Mouse (Mus musculus) liver, embryonic 14.5 days (tissue): Measurements from ENCODE around the gene Krtap5-1. TPM values are rescaled to one million over a fixed set of nuclear protein-coding genes. Genes with fewer than 3 reads are reported as not detected.
A peak's percentile ranks its signal among the peaks of the same experiment; 100 is the strongest.
"Not testable (repeated sequence)": the region's sequence is repeated elsewhere in the genome, so short reads cannot be mapped to it uniquely, and the experiment has no call there.

Experiments used
- ATAC-seq: fragments of 200-750 bp; cut with Nextera tagmentation; 2 replicates; pipeline ENCODE4 v1.8.0; 2017; ENCODE audit warnings: moderate number of reproducible peaks, mild to moderate bottlenecking, moderate library complexity; ENCODE audit not compliant: insufficient read depth
- DNase-seq, 3 experiments: peaks; one replicate each; pipeline ENCODE4 v3.0.0-alpha.2; 2012 to 2013; ENCODE audit warnings: low read depth in 3 of 3, low spot score in 3 of 3
- H3K27ac ChIP-seq: fragments of 300-500 bp; sonication (generic); 2 replicates; pipeline ENCODE4 v1.5.1; 2014; ENCODE audit warnings: moderate library complexity, mild to moderate bottlenecking, control low read depth, inconsistent platforms
- H3K27me3 ChIP-seq: fragments of 300-500 bp; sonication (generic); 2 replicates; pipeline ENCODE4 v1.6.1; 2014; ENCODE audit warnings: mild to moderate bottlenecking, low read length, moderate library complexity; ENCODE audit not compliant: control insufficient read depth, insufficient read depth
- H3K36me3 ChIP-seq: fragments of 300-500 bp; sonication (generic); replicated peaks from 2 replicates; pipeline ENCODE4 v1.6.1; 2014; ENCODE audit warnings: low read depth; ENCODE audit not compliant: control insufficient read depth, insufficient read depth
- H3K4me1 ChIP-seq, 2 experiments: fragments of 200-500 bp in 1 of 2; fragments of 300-500 bp in 1 of 2; sonication (generic) in 1 of 2; replicated peaks; 2 replicates each; pipeline ENCODE4 v1.6.1; 2012 to 2014; ENCODE audit warnings: antibody characterized with exemption in 1 of 2, inconsistent platforms in 1 of 2, low read length in 1 of 2; ENCODE audit not compliant: control insufficient read depth in 2 of 2, insufficient read depth in 2 of 2
- H3K4me2 ChIP-seq: fragments of 300-500 bp; sonication (generic); 2 replicates; pipeline ENCODE4 v1.6.1; 2014; ENCODE audit warnings: low read depth, mild to moderate bottlenecking, control low read depth, moderate library complexity
- H3K4me3 ChIP-seq, 2 experiments: fragments of 200-500 bp in 1 of 2; fragments of 300-500 bp in 1 of 2; sonication (generic) in 1 of 2; 2 replicates each; pipeline ENCODE4 v1.5.1; 2012 to 2014; ENCODE audit warnings: low read depth in 2 of 2, low read length in 2 of 2, mild to moderate bottlenecking in 2 of 2, control low read depth in 1 of 2, inconsistent platforms in 1 of 2, moderate library complexity in 1 of 2; ENCODE audit not compliant: insufficient read depth in 1 of 2
- H3K9ac ChIP-seq: fragments of 300-500 bp; sonication (generic); replicated peaks from 2 replicates; pipeline ENCODE4 v1.6.1; 2014; ENCODE audit warnings: mild to moderate bottlenecking, control low read depth, moderate library complexity
- H3K9me3 ChIP-seq: fragments of 300-500 bp; sonication (generic); 2 replicates; pipeline ENCODE4 v1.6.1; 2016; ENCODE audit warnings: low read length, mixed read lengths; ENCODE audit not compliant: control insufficient read depth
- CTCF ChIP-seq: IDR thresholded peaks from 2 replicates; pipeline ENCODE4 v1.5.1; 2016; ENCODE audit warnings: antibody characterized with exemption, low read depth, control low read depth
- EP300 ChIP-seq: IDR thresholded peaks from 2 replicates; pipeline ENCODE4 v1.6.1; 2016; ENCODE audit warnings: antibody characterized with exemption, low read depth
- WGBS: fragments of 180-500 bp; shearing (Covaris S2); extraction: QIAGEN DNeasy Blood & Tissue Kit; methylation state at CpG from one replicate; pipeline ENCODE4 v1.1.7; 2014; ENCODE audit not compliant: insufficient replicate concordance; 5-methylcytosine and 5-hydroxymethylcytosine counted together
- polyA plus RNA-seq, 2 experiments: library from polyadenylated mRNA; depleted of rRNA in 1 of 2; stranded (reverse) in 1 of 2; unstranded in 1 of 2; fragments of >200 nt; fragmentation: Nextera tagmentation in 1 of 2; extraction: Ambion mirVana in 1 of 2; gene quantifications; 2 replicates each; pipeline versions ENCODE4 v1.2.1 to v1.2.3; 2012 to 2014

Gene Krtap5-1
- polyA plus RNA-seq, 2 experiments, result not detected

- ATAC-seq, result peak; percentile 58
- WGBS, result 0% methylated on average over 3 of the region's 3 CpGs
Measured at GRCm38 (mm10) chr7:142334246-142334645, 37.3 kb upstream of the Krtap5-1 start.

DNA sequence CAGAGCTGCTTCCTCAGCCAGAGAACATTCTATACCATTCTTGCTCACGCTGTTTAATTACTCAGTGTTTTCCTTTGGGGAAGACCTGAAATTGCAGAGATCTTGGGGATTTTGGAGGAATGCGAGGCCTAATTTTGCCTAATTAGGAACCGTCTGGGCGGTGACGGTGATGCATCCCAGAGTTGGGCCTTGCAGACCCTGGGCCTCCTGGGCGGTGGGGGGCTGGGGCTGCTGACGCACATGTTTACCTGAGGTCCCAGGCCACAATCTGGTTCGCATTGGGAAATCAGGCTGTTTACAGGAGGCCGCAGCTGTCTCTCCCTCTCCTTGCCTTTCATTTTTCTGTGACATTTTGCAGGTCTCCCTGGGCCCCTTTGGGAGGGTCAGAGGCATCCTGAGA, 35.8 kb upstream of the Krtap5-1 start:
- H3K4me3 ChIP-seq, ATAC-seq, H3K36me3 ChIP-seq, DNase-seq, H3K9me3 ChIP-seq, H3K27ac ChIP-seq, H3K4me2 ChIP-seq, H3K9ac ChIP-seq, H3K27me3 ChIP-seq: not testable (repeated sequence)
- WGBS, result 92% methylated on average over 3 of the region's 9 CpGs
- H3K4me1 ChIP-seq, result peaks cover 12 to 18% of the 10 kb centered on the region in 2 experiments

More at GRCm38 (mm10) chr7:142334246-142334645, 37.3 kb upstream of the Krtap5-1 start:
- Histone ChIP-seq H3K36me3 (no peaks in the 10 kb centered on the region), H3K9me3 (no peaks in the 10 kb centered on the region), H3K4me3 (no peak overlapping the region), H3K4me2 (no peak overlapping the region), H3K27me3 (no peaks in the 10 kb centered on the region), H3K4me1 (peaks cover 12 to 18% of the 10 kb centered on the region in 2 experiments), H3K9ac (no peak overlapping the region), H3K27ac (no peak overlapping the region)
- TF ChIP-seq CTCF, result peak; percentile 99
- no peak for TF ChIP-seq EP300
- DNase-seq, result peak; percentile 65 to 76 (median 69)

- ATAC-seq (peak; percentile 46; the same call in 1 of the 2 replicates), DNase-seq (no peak)
- Histone ChIP-seq H3K9ac (no peak overlapping the region), H3K4me1 (peaks cover 12 to 18% of the 10 kb centered on the region in 2 experiments), H3K4me3 (no peak overlapping the region), H3K27ac (no peak overlapping the region), H3K27me3 (no peaks in the 10 kb centered on the region), H3K36me3 (no peaks in the 10 kb centered on the region), H3K9me3 (no peaks in the 10 kb centered on the region), H3K4me2 (no peak overlapping the region)
- WGBS, result 17% methylated on average over 4 of the region's 4 CpGs
- TF ChIP-seq EP300 (no peak), CTCF (no peak)
Measured at GRCm38 (mm10) chr7:142331281-142331680, 34.4 kb upstream of the Krtap5-1 start.

- DNase-seq, result no peak
- peak; percentile 69 for ATAC-seq
- Histone ChIP-seq H3K36me3 (no peaks in the 10 kb centered on the region), H3K4me2 (no peak overlapping the region), H3K27me3 (no peaks in the 10 kb centered on the region), H3K4me3 (no peak overlapping the region), H3K9me3 (no peaks in the 10 kb centered on the region), H3K9ac (no peak overlapping the region), H3K27ac (no peak overlapping the region), H3K4me1 (peaks cover 12 to 18% of the 10 kb centered on the region in 2 experiments)
- TF ChIP-seq EP300 (peak; percentile 39), CTCF (no peak)
- WGBS, result 44% methylated on average over 9 of the region's 9 CpGs
Measured at GRCm38 (mm10) chr7:142330271-142330724, 33.4 kb upstream of the Krtap5-1 start.

DNA sequence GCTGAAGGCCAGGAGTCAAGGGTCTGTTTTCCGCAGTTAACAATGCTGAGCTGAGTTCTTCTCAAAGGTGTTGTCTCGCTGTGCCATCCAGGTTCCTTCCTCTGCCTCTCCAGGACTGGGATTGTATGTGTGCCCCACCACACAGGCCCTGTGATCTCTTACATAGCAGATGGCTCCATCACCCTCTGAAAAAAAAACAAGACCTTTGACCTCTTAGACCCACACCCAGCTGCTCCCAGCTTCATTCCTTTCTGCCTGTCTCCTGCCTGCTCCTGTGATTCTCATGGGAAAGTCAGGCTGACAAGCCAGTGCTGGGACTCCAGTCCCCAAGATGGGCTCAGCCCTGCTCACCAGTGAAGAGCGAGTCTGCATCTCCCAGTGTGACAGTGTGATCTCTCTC, 31.6 kb upstream of the Krtap5-1 start:
- H3K4me3 ChIP-seq, result no peak overlapping the region
- WGBS, result 64% methylated on average over 3 of the region's 3 CpGs
- DNase-seq (no peak), ATAC-seq (no peak)
- no peak overlapping the region for H3K4me2 ChIP-seq
- TF ChIP-seq EP300 (no peak), CTCF (no peak)
- no peaks in the 10 kb centered on the region for H3K36me3 ChIP-seq
- no peaks in the 10 kb centered on the region for H3K27me3 ChIP-seq
- H3K9me3 ChIP-seq, result no peaks in the 10 kb centered on the region
- no peak overlapping the region for H3K9ac ChIP-seq
- H3K4me1 ChIP-seq, result peaks cover 7 to 10% of the 10 kb centered on the region in 2 experiments
- H3K27ac ChIP-seq, result no peak overlapping the region
